Mouse (Mus musculus): ENCODE measurements around the gene Mkrn2os. TPM values are rescaled to one million over a fixed set of nuclear protein-coding genes. Genes with fewer than 3 reads are reported as not detected.
"Not testable (repeated sequence)": the region's sequence is repeated elsewhere in the genome, so short reads cannot be mapped to it uniquely, and the experiment has no call there.

Gene Mkrn2os
- not detected for total RNA-seq (2022)

GRCm38 (mm10) chr6:115592458-115592857, at the start of gene Mkrn2os:
Mkrn2os (minus strand) TSS chr6:115592576.
- DNase-seq (ENCODE audit: low spot score in 2 of 2): no peak

- not testable (repeated sequence) for DNase-seq (ENCODE audit: low spot score in 2 of 2)
These were observed 45.8 kb upstream of the Mkrn2os start for GRCm38 (mm10) chr6:115638188-115638587.

GRCm38 (mm10) chr6:115634015-115634414, 41.6 kb upstream of the Mkrn2os start:
- DNase-seq (ENCODE audit: low spot score in 2 of 2): no peak

GRCm38 (mm10) chr6:115631056-115631795, 38.9 kb upstream of the Mkrn2os start:
- DNase-seq (ENCODE audit: low spot score in 2 of 2): no peak

- no peak for DNase-seq (ENCODE audit: low spot score in 2 of 2)
These were observed 33.7 kb upstream of the Mkrn2os start for GRCm38 (mm10) chr6:115626121-115626520.

- DNase-seq (ENCODE audit: low spot score in 2 of 2): no peak
These were observed 28.6 kb upstream of the Mkrn2os start for GRCm38 (mm10) chr6:115620942-115621341.

GRCm38 (mm10) chr6:115619818-115620217, 27.4 kb upstream of the Mkrn2os start:
- DNase-seq (ENCODE audit: low spot score in 2 of 2): no peak

GRCm38 (mm10) chr6:115615983-115616382, 23.6 kb upstream of the Mkrn2os start:
- DNase-seq (ENCODE audit: low spot score in 2 of 2): no peak

- no peak for DNase-seq (ENCODE audit: low spot score in 2 of 2)
These were observed 21.4 kb upstream of the Mkrn2os start for GRCm38 (mm10) chr6:115613793-115614192.

GRCm38 (mm10) chr6:115610301-115610700, 17.9 kb upstream of the Mkrn2os start:
- DNase-seq (ENCODE audit: low spot score in 2 of 2): no peak

GRCm38 (mm10) chr6:115609121-115609520, 16.7 kb upstream of the Mkrn2os start:
- no peak for DNase-seq (ENCODE audit: low spot score in 2 of 2)

- peak in 1 of 2 experiments; percentile 57 for DNase-seq (ENCODE audit: low spot score in 2 of 2)
These were observed 15.1 kb upstream of the Mkrn2os start for GRCm38 (mm10) chr6:115607429-115607828.

GRCm38 (mm10) chr6:115606461-115606860, 14.1 kb upstream of the Mkrn2os start:
- no peak for DNase-seq (ENCODE audit: low spot score in 2 of 2)

GRCm38 (mm10) chr6:115601715-115602523, 9.5 kb upstream of the Mkrn2os start, which contains the start of gene Mkrn2:
Mkrn2 (plus strand) TSS chr6:115601902.
- peak; percentile 66 to 75 for DNase-seq (ENCODE audit: low spot score in 2 of 2)

- no peak for DNase-seq (ENCODE audit: low spot score in 2 of 2)
These were observed 8.9 kb upstream of the Mkrn2os start for GRCm38 (mm10) chr6:115601322-115601714.

GRCm38 (mm10) chr6:115595667-115596066, 3.3 kb upstream of the Mkrn2os start:
- no peak for DNase-seq (ENCODE audit: low spot score in 2 of 2)

- no peak for DNase-seq (ENCODE audit: low spot score in 2 of 2)
These were observed 2.1 kb upstream of the Mkrn2os start for GRCm38 (mm10) chr6:115594463-115594862.

- no peak for DNase-seq (ENCODE audit: low spot score in 2 of 2)
These were observed 876 bp upstream of the Mkrn2os start for GRCm38 (mm10) chr6:115593252-115593651.

- DNase-seq (ENCODE audit: low spot score in 2 of 2): no peak
These were observed 550 bp downstream of the Mkrn2os start for GRCm38 (mm10) chr6:115591692-115592359.

- DNase-seq (ENCODE audit: low spot score in 2 of 2): no peak
These were observed 6.1 kb downstream of the Mkrn2os start for GRCm38 (mm10) chr6:115586321-115586720.

- DNase-seq (ENCODE audit: low spot score in 2 of 2): no peak
These were observed 8.2 kb downstream of the Mkrn2os start for GRCm38 (mm10) chr6:115584176-115584575.

Data from left cerebral cortex, adult 8-10 months (tissue).